Mouse (Mus musculus) neural tube, embryonic 15.5 days (tissue): Measurements from ENCODE around the gene Gltp. TPM values are rescaled to one million over a fixed set of nuclear protein-coding genes. Genes with fewer than 3 reads are reported as not detected.

ENCODE experiments used
- ATAC-seq: fragments of 200-750 bp; cut with Nextera tagmentation; 2 replicates; pipeline ENCODE4 v1.8.0; 2017; ENCODE audit warnings: mild to moderate bottlenecking, moderate TSS enrichment, moderate library complexity; ENCODE audit not compliant: low FRiP score
- H3K27ac ChIP-seq: fragments of 300-500 bp; sonication (generic); replicated peaks from 2 replicates; pipeline ENCODE4 v1.5.1; 2015; ENCODE audit warnings: mild to moderate bottlenecking, inconsistent platforms
- H3K27me3 ChIP-seq: fragments of 300-500 bp; sonication (generic); replicated peaks from 2 replicates; pipeline ENCODE4 v1.6.1; 2015; ENCODE audit warnings: inconsistent platforms
- H3K36me3 ChIP-seq: fragments of 300-500 bp; sonication (generic); 2 replicates; pipeline ENCODE4 v1.6.1; 2015; ENCODE audit warnings: inconsistent platforms
- H3K4me1 ChIP-seq: fragments of 300-500 bp; sonication (generic); 2 replicates; pipeline ENCODE4 v1.6.1; 2015; ENCODE audit warnings: inconsistent platforms
- H3K4me2 ChIP-seq: fragments of 300-500 bp; sonication (generic); 2 replicates; pipeline ENCODE4 v1.6.1; 2015; ENCODE audit warnings: inconsistent platforms, mild to moderate bottlenecking, moderate library complexity
- H3K4me3 ChIP-seq: fragments of 300-500 bp; sonication (generic); replicated peaks from 2 replicates; pipeline ENCODE4 v1.5.1; 2015; ENCODE audit warnings: mild to moderate bottlenecking, inconsistent platforms
- H3K9ac ChIP-seq: fragments of 300-500 bp; sonication (generic); replicated peaks from 2 replicates; pipeline ENCODE4 v1.6.1; 2015; ENCODE audit warnings: mild to moderate bottlenecking, inconsistent platforms
- H3K9me3 ChIP-seq: fragments of 300-500 bp; sonication (generic); replicated peaks from 2 replicates; pipeline ENCODE4 v1.6.1; 2016; ENCODE audit warnings: inconsistent platforms
- WGBS: fragments of 180-500 bp; shearing (Covaris S2); methylation state at CpG from one replicate; pipeline ENCODE4 v1.1.7; 2015; ENCODE audit warnings: mixed read lengths; 5-methylcytosine and 5-hydroxymethylcytosine counted together
- microRNA-seq: library from miRNA; unstranded; fragments of <30 nt; microRNA quantifications from one replicate; pipeline ENCODE4, GENCODE M21; 2017
- polyA plus RNA-seq: library from polyadenylated mRNA; unstranded; fragments of >200 nt; fragmentation: Nextera tagmentation; extraction: Ambion mirVana; gene quantifications from 2 replicates; pipeline ENCODE4 v1.2.1, GENCODE M21; 2015

Gene Gltp
- polyA plus RNA-seq, 1 experiment from 2014 or later = 39.2 TPM

DNA sequence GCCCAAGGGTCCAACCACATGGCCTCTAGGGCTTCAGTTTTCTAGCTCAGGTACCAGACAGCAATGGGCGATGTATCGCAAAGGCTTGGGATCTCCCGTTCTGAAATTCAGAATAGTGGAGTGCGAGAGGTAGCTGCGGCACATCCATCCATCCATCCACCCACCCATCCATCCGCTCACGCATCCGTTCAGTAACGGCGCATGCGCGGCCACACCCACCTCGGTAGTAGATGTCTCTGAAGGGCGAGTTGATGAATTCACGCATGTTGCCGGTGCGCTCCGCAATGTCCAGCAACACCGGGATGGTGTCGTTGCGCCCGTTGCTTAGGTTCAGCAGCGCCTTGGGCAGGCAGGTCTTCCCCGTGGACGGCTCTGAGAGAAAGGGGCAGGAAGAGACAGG lies 54.7 kb downstream of the Gltp start:
- Histone ChIP-seq H3K4me2 (no peak overlapping the region), H3K9ac (no peak overlapping the region), H3K27ac (no peak overlapping the region), H3K27me3 (peaks cover 10% of the 10 kb centered on the region; the same call in 1 of the 2 replicates), H3K9me3 (no peaks in the 10 kb centered on the region), H3K4me3 (no peak overlapping the region), H3K4me1 (peaks cover 8% of the 10 kb centered on the region), H3K36me3 (no peaks in the 10 kb centered on the region)
- ATAC-seq = no peak
- WGBS = 82% methylated on average over 25 of the region's 25 CpGs

DNA sequence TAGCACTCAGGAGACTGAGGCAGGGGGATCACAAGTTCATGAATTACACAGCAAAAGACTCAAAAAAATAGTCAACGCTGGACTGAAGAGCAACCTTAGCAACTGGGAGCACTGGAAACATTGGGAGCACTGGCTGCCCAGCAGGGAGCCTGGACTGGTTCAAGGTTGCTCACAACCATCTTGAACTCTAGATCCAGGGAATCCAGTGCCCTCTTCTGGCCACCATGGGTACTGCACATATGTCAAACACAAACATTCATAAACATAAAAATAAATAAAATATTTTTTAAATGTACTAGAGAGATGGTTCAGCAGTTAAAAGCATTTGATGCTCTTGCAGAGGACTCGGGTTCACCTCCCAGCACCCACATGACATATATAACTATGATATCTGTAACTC lies 59.4 kb downstream of the Gltp start:
- H3K4me2 ChIP-seq = no peak overlapping the region
- no peaks in the 10 kb centered on the region for H3K36me3 ChIP-seq
- H3K9ac ChIP-seq = no peak overlapping the region
- 49% methylated on average over 2 of the region's 2 CpGs for WGBS
- H3K4me3 ChIP-seq = no peak overlapping the region
- ATAC-seq = no peak
- no peak overlapping the region for H3K27ac ChIP-seq
- no peaks in the 10 kb centered on the region for H3K9me3 ChIP-seq
- H3K27me3 ChIP-seq = no peaks in the 10 kb centered on the region; the same call in 1 of the 2 replicates
- H3K4me1 ChIP-seq = no peaks in the 10 kb centered on the region

DNA sequence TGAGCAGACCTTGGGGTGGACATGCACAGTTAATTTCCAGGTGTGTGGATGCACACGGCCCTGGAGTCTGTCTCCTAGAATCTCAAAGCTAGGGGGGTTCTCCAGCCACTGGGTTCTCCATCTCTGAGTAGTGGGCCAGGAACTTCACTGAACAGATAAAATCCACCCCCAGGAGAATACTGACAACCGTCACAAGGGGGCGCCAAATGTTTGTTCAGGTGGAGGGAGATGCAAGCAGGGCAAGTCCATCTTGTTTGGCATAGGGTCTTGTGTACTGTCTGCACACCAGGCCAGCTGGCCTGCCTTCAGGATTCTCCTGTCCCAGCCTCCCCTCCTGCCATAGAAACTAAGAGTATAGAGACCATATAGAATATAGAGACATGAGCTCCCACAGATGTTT lies 65.2 kb downstream of the Gltp start:
- Histone ChIP-seq H3K27me3 (no peaks in the 10 kb centered on the region; the same call in 1 of the 2 replicates), H3K9me3 (no peaks in the 10 kb centered on the region), H3K27ac (no peak overlapping the region), H3K4me3 (no peak overlapping the region), H3K4me1 (no peaks in the 10 kb centered on the region), H3K36me3 (no peaks in the 10 kb centered on the region), H3K4me2 (no peak overlapping the region), H3K9ac (no peak overlapping the region)
- ATAC-seq = no peak
- WGBS = 16% methylated on average over 3 of the region's 3 CpGs

DNA sequence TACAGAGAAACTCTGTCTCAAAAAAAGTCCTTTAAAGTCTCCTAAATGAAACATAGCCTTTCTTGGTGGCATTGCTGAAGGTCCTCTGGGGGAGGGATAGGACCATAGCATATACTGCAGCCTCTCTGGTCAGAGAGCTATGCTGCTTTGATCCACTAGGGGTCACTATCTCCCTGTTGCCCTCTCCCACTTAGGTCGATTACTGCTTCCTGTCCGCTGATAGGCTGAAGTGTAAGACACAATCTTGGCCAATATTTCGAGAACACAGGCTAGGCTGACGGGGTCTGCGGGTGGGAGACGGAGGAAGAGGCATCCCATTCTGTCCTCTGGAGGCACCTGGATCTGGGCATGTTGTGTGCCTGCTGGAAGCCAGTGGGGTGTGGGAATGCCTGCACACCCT lies 70.5 kb downstream of the Gltp start:
- no peak for ATAC-seq

More for the DNA sequence above, 70.5 kb downstream of the Gltp start:
- WGBS = 46% methylated on average over 6 of the region's 6 CpGs
- no peaks in the 10 kb centered on the region; the same call in 1 of the 2 replicates for H3K27me3 ChIP-seq
- H3K4me3 ChIP-seq = no peak overlapping the region
- H3K4me1 ChIP-seq = no peaks in the 10 kb centered on the region
- H3K36me3 ChIP-seq = no peaks in the 10 kb centered on the region
- no peak overlapping the region for H3K27ac ChIP-seq
- no peaks in the 10 kb centered on the region for H3K9me3 ChIP-seq
- H3K9ac ChIP-seq = no peak overlapping the region
- no peak overlapping the region for H3K4me2 ChIP-seq

Small RNA genes lying within 50 kb of the gene (microRNA-seq; reads per million reads assigned to microRNA genes)
- gene Mir7028 = not detected

Other genes starting within 250 kb of the Gltp start
- 36.1 and 37.4 TPM in 2 replicates for gene Mmab, start 246.9 kb downstream of the Gltp start, polyA plus RNA-seq
- gene Mvk, start 246.7 kb downstream of the Gltp start, polyA plus RNA-seq = 70.2 and 78.1 TPM in 2 replicates
- gene Fam222a, start 123.0 kb downstream of the Gltp start, polyA plus RNA-seq = 4.7 and 5.3 TPM in 2 replicates
- 1.4 and 1.6 TPM in 2 replicates for gene Trpv4, start 32.6 kb downstream of the Gltp start, polyA plus RNA-seq
- gene Tchp, start 16.8 kb upstream of the Gltp start, polyA plus RNA-seq = 14.1 and 15.6 TPM in 2 replicates
- gene Ankrd13a, start 83.7 kb upstream of the Gltp start, polyA plus RNA-seq = 30.3 and 41.1 TPM in 2 replicates
- 47.7 and 53.4 TPM in 2 replicates for gene Git2, start 84.5 kb upstream of the Gltp start, polyA plus RNA-seq
- gene 1500011B03Rik, start 132.5 kb upstream of the Gltp start, polyA plus RNA-seq = 254 and 302 TPM in 2 replicates
- gene 4930519G04Rik, start 162.7 kb upstream of the Gltp start, polyA plus RNA-seq = not detected in 2 replicates
- gene Gm9936, start 167.7 kb upstream of the Gltp start, polyA plus RNA-seq = 2.0 and 2.1 TPM in 2 replicates
- gene Oasl2, start 206.0 kb upstream of the Gltp start, polyA plus RNA-seq = 4.2 and 22.0 TPM in 2 replicates
- 0.79 and 1.2 TPM in 2 replicates for gene Oasl1, start 232.3 kb upstream of the Gltp start, polyA plus RNA-seq